Mouse (Mus musculus) liver, adult 2 months (tissue): Measurements from ENCODE around the gene Gm10118.

Experiments used
- CTCF ChIP-seq: fragments of 200-500 bp; IDR thresholded peaks from 2 replicates; pipeline ENCODE4 v1.5.1; 2011; ENCODE audit warnings: low read depth, low read length, control low read depth
- POLR2A ChIP-seq: fragments of 200-500 bp; IDR thresholded peaks from 2 replicates; pipeline ENCODE4 v1.6.1; 2011; ENCODE audit warnings: low read length, control low read depth; ENCODE audit not compliant: insufficient read depth; ENCODE audit errors: extremely low read depth

DNA sequence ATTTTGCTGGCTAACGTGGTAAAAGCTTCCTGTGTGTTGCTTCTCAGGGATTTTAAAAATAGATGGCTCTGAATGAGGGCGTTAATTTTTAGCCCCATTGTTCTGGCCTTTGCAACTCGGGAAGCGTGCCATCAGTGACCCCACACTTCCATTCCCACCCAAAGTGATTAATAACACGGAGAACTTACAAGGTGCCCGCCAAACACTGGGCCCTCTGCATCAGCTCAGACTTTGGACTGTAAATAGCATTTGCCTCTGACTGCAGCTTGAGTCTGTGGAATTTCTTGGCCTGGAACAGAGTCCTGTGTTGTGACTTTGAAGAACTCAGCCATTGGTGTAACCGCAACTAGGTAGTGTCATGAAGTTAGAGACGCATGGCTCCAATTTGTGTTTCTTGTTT, 23.6 kb upstream of the Gm10118 start:
- TF ChIP-seq POLR2A = no peak
- TF ChIP-seq CTCF = no peak
